In genomic region chr5:99283636-99284035, GRCm38 (mm10) we compare ENCODE assay signal across 20 mouse cellular contexts.
DNase-seq lines count a peak whose midpoint lies in the region; ATAC-seq lines count a peak whose summit lies in the region.
"Had no signal": no experiment of that assay in that cellular context is flagged by ENCODE, and none has a peak within 500 bp of the region (broad histone marks: within the 10 kb centered on the region; RNA-seq: fewer than 3 reads in every experiment).

No protein-coding gene starts in this region.

- H3K4me3 ChIP-seq in lung, embryonic 16.5 days (ENCODE audit: low read length), result no peak overlapping the region
- H3K4me3 ChIP-seq in hindbrain, embryonic 10.5 days, result no peak overlapping the region
- H3K4me3 ChIP-seq: forebrain, embryonic 12.5 days; heart, embryonic 13.5 days; intestine, embryonic 15.5 days; limb, embryonic 10.5 days; midbrain, embryonic 12.5 days had no signal

- H3K9me3 ChIP-seq in lung, embryonic 16.5 days (ENCODE audit: control insufficient read depth, low read length), result no peaks in the 10 kb centered on the region
- H3K9me3 ChIP-seq in hindbrain, embryonic 10.5 days, result no peaks in the 10 kb centered on the region
- H3K9me3 ChIP-seq: forebrain, embryonic 12.5 days; heart, embryonic 13.5 days; intestine, embryonic 15.5 days; limb, embryonic 10.5 days; midbrain, embryonic 12.5 days had no signal

- intact Hi-C loops in gastrocnemius, postnatal 36 days (cut with DNase I), result no loop called here

- no peaks in the 10 kb centered on the region for H3K36me3 ChIP-seq in lung, embryonic 16.5 days (ENCODE audit: control insufficient read depth, insufficient read depth, low read length)
- H3K36me3 ChIP-seq in hindbrain, embryonic 10.5 days, result no peaks in the 10 kb centered on the region
- H3K36me3 ChIP-seq: forebrain, embryonic 12.5 days; heart, embryonic 13.5 days; intestine, embryonic 15.5 days; limb, embryonic 10.5 days; midbrain, embryonic 12.5 days had no signal

- peak; percentile 92 for ATAC-seq in granulocyte monocyte progenitor cell, adult 5-6 weeks (replicated peaks; ENCODE audit: poor library complexity, severe bottlenecking)
- peak; percentile 86 for ATAC-seq in lung, embryonic 16.5 days (ENCODE audit: low read depth)
- ATAC-seq in megakaryocyte, adult 5-6 weeks (ENCODE audit: poor library complexity, severe bottlenecking), result peak; percentile 53

- DNase-seq in adrenal gland, postnatal 36 days, result peak; percentile 7 to 36
- DNase-seq in adrenal gland, adult 18-20 months (ENCODE audit: low spot score in 2 of 2), result no peak
- no peak for DNase-seq in gastrocnemius, postnatal 36 days
- no peak for DNase-seq in hindbrain, embryonic 10.5 days (ENCODE audit: low spot score)
- no peak for DNase-seq in Muller cell, postnatal 12 days (ENCODE audit: inconsistent ontology term)
- DNase-seq: B cell, adult 2 months; cerebellum, adult 9-10 months; kidney, adult 9 months; kidney, postnatal 36 days; thymus, adult 18-20 months had no signal

- no peaks in the 10 kb centered on the region for H3K27me3 ChIP-seq in lung, embryonic 16.5 days (ENCODE audit: control insufficient read depth, insufficient read depth, low read depth, low read length)
- peaks cover 9% of the 10 kb centered on the region for H3K27me3 ChIP-seq in hindbrain, embryonic 10.5 days (ENCODE audit: insufficient read depth, poor library complexity, severe bottlenecking)
- H3K27me3 ChIP-seq: heart, embryonic 13.5 days; intestine, embryonic 15.5 days; midbrain, embryonic 12.5 days had no signal

- no peak overlapping the region for H3K4me2 ChIP-seq in lung, embryonic 16.5 days (ENCODE audit: low read depth, low read length)
- H3K4me2 ChIP-seq: forebrain, embryonic 12.5 days; heart, embryonic 13.5 days; hindbrain, embryonic 14.5 days; intestine, embryonic 15.5 days; midbrain, embryonic 12.5 days had no signal

- 42% methylated on average over 3 of the region's 3 CpGs for WGBS in lung, embryonic 16.5 days
- 88% methylated on average over 3 of the region's 3 CpGs for WGBS in hindbrain, embryonic 10.5 days

- no peak overlapping the region; the same call in 1 of the 2 replicates for H3K27ac ChIP-seq in lung, embryonic 16.5 days (ENCODE audit: low read length)
- H3K27ac ChIP-seq in hindbrain, embryonic 10.5 days, result no peak overlapping the region
- H3K27ac ChIP-seq: forebrain, embryonic 12.5 days; heart, embryonic 13.5 days; hindbrain, embryonic 14.5 days; intestine, embryonic 15.5 days; limb, embryonic 10.5 days; macrophage; midbrain, embryonic 12.5 days had no signal

- H3K4me1 ChIP-seq in lung, embryonic 16.5 days (replicated peaks; ENCODE audit: control insufficient read depth, insufficient read depth, low read length), result peaks cover 3% of the 10 kb centered on the region; the same call in 1 of the 2 replicates
- H3K4me1 ChIP-seq in hindbrain, embryonic 10.5 days (replicated peaks), result no peaks in the 10 kb centered on the region

- no peak overlapping the region for H3K9ac ChIP-seq in lung, embryonic 16.5 days (ENCODE audit: low read length)
- H3K9ac ChIP-seq: forebrain, embryonic 12.5 days; heart, embryonic 13.5 days; hindbrain, embryonic 14.5 days; intestine, embryonic 15.5 days; midbrain, embryonic 12.5 days had no signal

Comparison
In these comparisons a context has a peak if more than half of its experiments do, and no peak if none do; other contexts are left out.
1. DNase-seq: peak in adrenal gland, postnatal 36 days (2 of 2); none in adrenal gland, adult 18-20 months (0 of 2), gastrocnemius, postnatal 36 days (0 of 2), hindbrain, embryonic 10.5 days (single experiment) and Muller cell, postnatal 12 days (single experiment).
2. Peak in every context shown above with its lines, with median percentiles within 50 percentile points of each other: ATAC-seq.